Mouse (Mus musculus) G1E (cell line): ENCODE measurements around the gene Arhgef11.

Source experiments
- GATA1 ChIP-seq: IDR thresholded peaks from 2 replicates; pipeline ENCODE4 v1.6.1; 2012; ENCODE audit warnings: borderline replicate concordance, low read length, inconsistent platforms, mixed read lengths
- GATA2 ChIP-seq: IDR thresholded peaks from 2 replicates; pipeline ENCODE4 v1.6.1; 2012; ENCODE audit warnings: low read depth, low read length, inconsistent platforms, borderline replicate concordance

DNA sequence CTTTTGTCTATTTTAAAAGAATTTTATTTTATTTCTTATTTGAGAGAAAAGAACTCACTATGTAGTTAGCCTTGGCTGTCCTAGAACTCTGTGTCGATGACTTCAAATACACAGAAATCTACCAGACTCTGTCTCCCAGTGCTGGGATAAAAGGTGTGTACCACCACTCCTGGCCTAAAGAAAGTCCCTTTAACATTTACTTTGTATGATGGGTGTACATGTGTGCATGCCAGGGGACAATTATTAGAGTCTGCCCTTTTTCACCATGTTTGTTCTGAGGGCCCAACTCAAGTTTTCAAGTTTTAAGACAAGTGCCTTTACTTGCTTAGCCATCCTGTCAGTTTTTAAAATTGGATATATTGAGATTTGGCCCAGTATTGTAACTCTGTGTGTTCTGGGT lies 28.8 kb downstream of the Arhgef11 start:
- TF ChIP-seq GATA1: no peak
- no peak for TF ChIP-seq GATA2
